13 mouse cellular contexts compared by ENCODE assay signal in genomic region chr9:97956407-97957106, GRCm38 (mm10).
DNase-seq lines count a peak whose midpoint lies in the region; ATAC-seq and TF ChIP-seq lines count a peak whose summit lies in the region.
"Had no signal": no experiment of that assay in that cellular context is flagged by ENCODE, and none has a peak within 500 bp of the region (broad histone marks: within the 10 kb centered on the region; RNA-seq: fewer than 3 reads in every experiment).

No protein-coding gene starts in this region.

- H3K36me3 ChIP-seq in forebrain, embryonic 14.5 days (ENCODE audit: control insufficient read depth, insufficient read depth, low read length), result no peaks in the 10 kb centered on the region
- H3K36me3 ChIP-seq in forebrain, embryonic 11.5 days (ENCODE audit: control insufficient read depth, insufficient read depth, low read length), result no peaks in the 10 kb centered on the region
- no peaks in the 10 kb centered on the region for H3K36me3 ChIP-seq in midbrain, embryonic 13.5 days
- H3K36me3 ChIP-seq in midbrain, embryonic 10.5 days, result no peaks in the 10 kb centered on the region
- H3K36me3 ChIP-seq in hindbrain, postnatal 0 days (ENCODE audit: insufficient read depth, low read length), result no peaks in the 10 kb centered on the region
- H3K36me3 ChIP-seq: embryonic facial prominence, embryonic 12.5 days; midbrain, embryonic 12.5 days had no signal

- H3K4me1 ChIP-seq in forebrain, embryonic 14.5 days (ENCODE audit: control insufficient read depth, insufficient read depth, low read length), result peaks cover 3% of the 10 kb centered on the region
- no peaks in the 10 kb centered on the region for H3K4me1 ChIP-seq in forebrain, embryonic 11.5 days (replicated peaks; ENCODE audit: control insufficient read depth, insufficient read depth, low read length)
- no peaks in the 10 kb centered on the region for H3K4me1 ChIP-seq in midbrain, embryonic 13.5 days (replicated peaks)
- no peaks in the 10 kb centered on the region for H3K4me1 ChIP-seq in midbrain, embryonic 10.5 days
- H3K4me1 ChIP-seq in hindbrain, postnatal 0 days (ENCODE audit: insufficient read depth, low read length), result peaks cover 7% of the 10 kb centered on the region
- H3K4me1 ChIP-seq: embryonic facial prominence, embryonic 12.5 days; midbrain, embryonic 12.5 days had no signal

- no peaks in the 10 kb centered on the region for H3K27me3 ChIP-seq in forebrain, embryonic 14.5 days (replicated peaks; ENCODE audit: control insufficient read depth, insufficient read depth, low read length)
- H3K27me3 ChIP-seq in forebrain, embryonic 11.5 days (ENCODE audit: control insufficient read depth, insufficient read depth, low read length), result no peaks in the 10 kb centered on the region
- 0 out of 2 replicates have a peak, but pooled peaks cover 3% of the 10 kb centered on the region for H3K27me3 ChIP-seq in midbrain, embryonic 13.5 days
- H3K27me3 ChIP-seq in midbrain, embryonic 10.5 days (ENCODE audit: low read depth, poor library complexity, severe bottlenecking), result no peaks in the 10 kb centered on the region
- no peaks in the 10 kb centered on the region for H3K27me3 ChIP-seq in hindbrain, postnatal 0 days (ENCODE audit: insufficient read depth, low read length)
- H3K27me3 ChIP-seq: embryonic facial prominence, embryonic 12.5 days; midbrain, embryonic 12.5 days had no signal

- peak overlapping the region; percentile 63; the same call in 1 of the 2 replicates for H3K27ac ChIP-seq in forebrain, embryonic 14.5 days (ENCODE audit: low read depth, low read length)
- H3K27ac ChIP-seq in forebrain, embryonic 11.5 days (ENCODE audit: low read depth, low read length), result no peak overlapping the region
- no peak overlapping the region for H3K27ac ChIP-seq in midbrain, embryonic 13.5 days
- H3K27ac ChIP-seq in midbrain, embryonic 10.5 days (replicated peaks), result no peak overlapping the region
- no peak overlapping the region for H3K27ac ChIP-seq in hindbrain, postnatal 0 days
- H3K27ac ChIP-seq in layer of hippocampus, adult 2 months, result no peak overlapping the region
- H3K27ac ChIP-seq: embryonic facial prominence, embryonic 12.5 days; gastrocnemius, adult 2 months; midbrain, embryonic 12.5 days had no signal

- peak; percentile 90 for DNase-seq in forebrain, embryonic 14.5 days (ENCODE audit: low spot score)
- no peak for DNase-seq in forebrain, embryonic 11.5 days (ENCODE audit: low spot score)
- DNase-seq in midbrain, embryonic 10.5 days (ENCODE audit: low spot score), result no peak
- DNase-seq in cerebellum, adult 18-20 months, result peak; percentile 77 to 80
- peak; percentile 86 for DNase-seq in hindbrain, postnatal 0 days (ENCODE audit: low spot score)
- DNase-seq in layer of hippocampus, adult 2 months (ENCODE audit: low spot score in 2 of 2), result no peak
- DNase-seq in left cerebral cortex, postnatal 14 days (ENCODE audit: low spot score in 2 of 2), result no peak
- DNase-seq: gastrocnemius, adult 2 months; kidney, adult 9 months; layer of hippocampus, postnatal 36 days had no signal

- 44% methylated on average over 4 of the region's 4 CpGs for WGBS in forebrain, embryonic 14.5 days
- WGBS in forebrain, embryonic 11.5 days, result 82% methylated on average over 4 of the region's 4 CpGs
- 87% methylated on average over 4 of the region's 4 CpGs for WGBS in midbrain, embryonic 13.5 days
- WGBS in midbrain, embryonic 10.5 days, result 83% methylated on average over 4 of the region's 4 CpGs
- 39% methylated on average over 4 of the region's 4 CpGs for WGBS in hindbrain, postnatal 0 days

- H3K9me3 ChIP-seq in forebrain, embryonic 14.5 days (replicated peaks; ENCODE audit: control insufficient read depth, low read length), result no peaks in the 10 kb centered on the region
- H3K9me3 ChIP-seq in forebrain, embryonic 11.5 days (ENCODE audit: control insufficient read depth, low read length), result no peaks in the 10 kb centered on the region
- H3K9me3 ChIP-seq in midbrain, embryonic 13.5 days, result no peaks in the 10 kb centered on the region
- H3K9me3 ChIP-seq in midbrain, embryonic 10.5 days (replicated peaks), result no peaks in the 10 kb centered on the region
- H3K9me3 ChIP-seq in hindbrain, postnatal 0 days (ENCODE audit: low read length), result no peaks in the 10 kb centered on the region
- H3K9me3 ChIP-seq: embryonic facial prominence, embryonic 12.5 days; midbrain, embryonic 12.5 days had no signal

- ATAC-seq in forebrain, embryonic 14.5 days, result peak; percentile 91
- ATAC-seq in forebrain, embryonic 11.5 days (replicated peaks; ENCODE audit: low FRiP score), result no peak
- peak; percentile 20; the same call in 1 of the 2 replicates for ATAC-seq in midbrain, embryonic 13.5 days
- ATAC-seq in hindbrain, postnatal 0 days, result peak; percentile 62; the same call in 1 of the 2 replicates

- H3K4me2 ChIP-seq in forebrain, embryonic 14.5 days (ENCODE audit: low read length), result no peak overlapping the region
- no peak overlapping the region for H3K4me2 ChIP-seq in forebrain, embryonic 11.5 days (ENCODE audit: low read depth, low read length, severe bottlenecking)
- H3K4me2 ChIP-seq in midbrain, embryonic 13.5 days (replicated peaks), result no peak overlapping the region
- no peak overlapping the region for H3K4me2 ChIP-seq in hindbrain, postnatal 0 days (ENCODE audit: low read depth, low read length)
- H3K4me2 ChIP-seq: embryonic facial prominence, embryonic 12.5 days; midbrain, embryonic 12.5 days had no signal

- no peak overlapping the region for H3K9ac ChIP-seq in forebrain, embryonic 14.5 days (ENCODE audit: low read length)
- H3K9ac ChIP-seq in forebrain, embryonic 11.5 days (ENCODE audit: low read length), result no peak overlapping the region
- H3K9ac ChIP-seq in midbrain, embryonic 13.5 days (replicated peaks), result no peak overlapping the region
- no peak overlapping the region for H3K9ac ChIP-seq in hindbrain, postnatal 0 days (replicated peaks; ENCODE audit: low read length)
- H3K9ac ChIP-seq: embryonic facial prominence, embryonic 12.5 days; midbrain, embryonic 12.5 days had no signal

- no peak overlapping the region for H3K4me3 ChIP-seq in forebrain, embryonic 14.5 days (ENCODE audit: low read depth, low read length)
- H3K4me3 ChIP-seq in forebrain, embryonic 11.5 days (ENCODE audit: low read depth, low read length), result no peak overlapping the region
- H3K4me3 ChIP-seq in midbrain, embryonic 13.5 days (replicated peaks), result no peak overlapping the region
- no peak overlapping the region for H3K4me3 ChIP-seq in midbrain, embryonic 10.5 days
- H3K4me3 ChIP-seq in hindbrain, postnatal 0 days (ENCODE audit: low read length), result no peak overlapping the region
- H3K4me3 ChIP-seq in layer of hippocampus, adult 2 months, result no peak overlapping the region
- H3K4me3 ChIP-seq: embryonic facial prominence, embryonic 12.5 days; gastrocnemius, adult 2 months; midbrain, embryonic 12.5 days had no signal

- intact Hi-C loops in left cerebral cortex, postnatal 14 days (cut with DNase I), result no loop called here

- TF ChIP-seq CTCF in hindbrain, postnatal 0 days (IDR thresholded peaks at IDR 0.05; ENCODE audit: low read depth), result no peak
- TF ChIP-seq CTCF in layer of hippocampus, adult 2 months (conservative IDR thresholded peaks at IDR 0.05), result no peak

Comparison
In these comparisons a context has a peak if more than half of its experiments do, and no peak if none do; other contexts are left out.
1. DNase-seq: peak in forebrain, embryonic 14.5 days (single experiment), cerebellum, adult 18-20 months (2 of 2) and hindbrain, postnatal 0 days (single experiment); none in forebrain, embryonic 11.5 days (single experiment), midbrain, embryonic 10.5 days (single experiment), layer of hippocampus, adult 2 months (0 of 2) and left cerebral cortex, postnatal 14 days (0 of 2).